Mouse (Mus musculus) E14TG2a.4 (cell line): Measurements from ENCODE around the gene Cfap36.

ENCODE experiments used
- CTCF ChIP-seq: conservative IDR thresholded peaks from 2 replicates; pipeline ENCODE4 v1.5.1; 2014; ENCODE audit warnings: low read length
- POU5F1 ChIP-seq: IDR thresholded peaks from 2 replicates; pipeline ENCODE4 v1.6.1; 2014; ENCODE audit warnings: low read length, borderline replicate concordance

GRCm38 (mm10) chr11:29287305-29287704 lies 40.1 kb upstream of the Cfap36 start:
- TF ChIP-seq CTCF (no peak), POU5F1 (no peak)
